Comparison of ENCODE assay signal across 8 mouse cellular contexts in the genomic region with DNA sequence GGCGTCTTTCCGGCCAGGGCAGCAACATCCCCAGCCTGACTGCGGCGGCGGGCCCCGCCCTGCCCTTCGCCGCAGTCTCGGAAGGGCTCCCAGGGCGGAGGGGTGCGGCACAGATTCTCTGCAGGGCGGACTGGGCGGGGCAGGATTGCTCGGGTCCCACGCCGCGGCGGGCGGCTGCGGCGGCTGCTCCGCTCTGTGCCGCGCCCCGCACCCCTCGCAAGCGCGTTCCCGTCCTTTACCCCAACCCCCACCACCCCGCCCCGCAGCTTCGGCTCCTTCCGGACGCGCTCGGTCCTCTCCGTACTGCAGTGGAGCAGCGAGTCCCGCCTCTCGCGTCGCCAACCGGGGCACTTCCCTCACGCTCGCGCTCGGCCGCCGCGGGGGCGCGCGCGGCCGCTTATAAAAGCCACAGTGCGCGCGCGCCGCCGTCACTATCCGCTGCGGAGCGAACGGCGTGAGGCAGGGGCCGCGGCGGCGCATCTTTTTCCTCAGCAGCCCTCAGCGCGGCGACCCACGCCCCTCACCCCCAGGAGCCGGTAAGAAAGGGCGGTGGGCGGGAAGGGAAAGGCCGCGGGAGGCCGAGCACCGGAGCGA. TPM values are rescaled to one million over a fixed set of nuclear protein-coding genes. Genes with fewer than 3 reads are reported as not detected.
DNase-seq lines count a peak whose midpoint lies in the region; ATAC-seq and TF ChIP-seq lines count a peak whose summit lies in the region.

Gene Sptan1, plus strand, starts transcription at position 311 of the 594 bp plus-strand sequence.

- H3K27me3 ChIP-seq in MEL (ENCODE audit: control insufficient read depth in 1 of 2, insufficient read depth in 2 of 2, low read length in 2 of 2), result no peaks in the 10 kb centered on the region
- H3K27me3 ChIP-seq in cerebellum, adult 2 months (ENCODE audit: control insufficient read depth, insufficient read depth, low read length), result no peaks in the 10 kb centered on the region
- H3K27me3 ChIP-seq in lung, embryonic 16.5 days (ENCODE audit: control insufficient read depth, insufficient read depth, low read depth, low read length), result no peaks in the 10 kb centered on the region

- peak within 1 kb of the TSS; percentile 70 for H3K4me2 ChIP-seq in lung, embryonic 16.5 days (ENCODE audit: low read depth, low read length)

- 0 out of 4 replicates have a peak, but pooled peaks of 1 of the 2 experiments have one; percentile 27 for TF ChIP-seq EP300 in MEL (IDR thresholded peaks at IDR 0.05; ENCODE audit: low read depth in 1 of 2, low read length in 2 of 2)

- peak; percentile 93 for DNase-seq in MEL (ENCODE audit: low read depth, low spot score)
- peak; percentile 97 to 99 for DNase-seq in cerebellum, adult 2 months
- DNase-seq in forelimb bud, embryonic 11.5 days (ENCODE audit: low read depth, low spot score), result peak; percentile 95
- DNase-seq in layer of hippocampus, adult 9-10 months (ENCODE audit: low spot score), result peak; percentile 80
- peak; percentile 93 for DNase-seq in ovary, postnatal 10 days (ENCODE audit: low spot score)
- peak; percentile 93 to 97 for DNase-seq in thymus, postnatal 10 days (ENCODE audit: low spot score in 2 of 2)

- peaks cover 0 to 3% of the 10 kb centered on the region in 2 experiments; a peak in 1 of 4 replicates for H3K36me3 ChIP-seq in MEL (ENCODE audit: control insufficient read depth in 1 of 2, insufficient read depth in 2 of 2, low read length in 2 of 2)
- no peaks in the 10 kb centered on the region for H3K36me3 ChIP-seq in lung, embryonic 16.5 days (ENCODE audit: control insufficient read depth, insufficient read depth, low read length)

- peak within 1 kb of the TSS; percentile 84 to 98 for H3K4me3 ChIP-seq in MEL (ENCODE audit: control insufficient read depth in 1 of 2, insufficient read depth in 1 of 2, low read depth in 2 of 2, low read length in 2 of 2)
- H3K4me3 ChIP-seq in cerebellum, adult 2 months (replicated peaks; ENCODE audit: insufficient read depth, low read depth, low read length), result peak within 1 kb of the TSS; percentile 82
- H3K4me3 ChIP-seq in lung, embryonic 16.5 days (ENCODE audit: low read length), result peak within 1 kb of the TSS; percentile 94

- H3K79me2 ChIP-seq in MEL (ENCODE audit: control insufficient read depth, insufficient read depth, low read length, poor library complexity), result peaks cover 2% of the 10 kb centered on the region; the same call in 1 of the 2 replicates

- H3K9me3 ChIP-seq in MEL (replicated peaks; ENCODE audit: insufficient read depth, low read length), result no peaks in the 10 kb centered on the region
- no peaks in the 10 kb centered on the region for H3K9me3 ChIP-seq in lung, embryonic 16.5 days (ENCODE audit: control insufficient read depth, low read length)

- no peak for TF ChIP-seq CTCF in MEL (IDR thresholded peaks at IDR 0.05 in 2 of 3, conservative IDR thresholded peaks at IDR 0.05 in 1 of 3; ENCODE audit: control insufficient read depth in 1 of 3, insufficient read depth in 1 of 3, low read depth in 2 of 3, low read length in 3 of 3, poor library complexity in 1 of 3, severe bottlenecking in 1 of 3)
- no peak for TF ChIP-seq CTCF in cerebellum, adult 2 months (IDR thresholded peaks at IDR 0.05; ENCODE audit: borderline replicate concordance, insufficient read depth, low read depth, low read length)

- no peak for TF ChIP-seq RAD21 in MEL (IDR thresholded peaks at IDR 0.05; ENCODE audit: low read depth, low read length)

- H3K4me1 ChIP-seq in MEL (ENCODE audit: control insufficient read depth in 1 of 2, insufficient read depth in 2 of 2, low read length in 2 of 2), result peaks cover 0 to 2% of the 10 kb centered on the region in 2 experiments; a peak in 1 of 4 replicates
- H3K4me1 ChIP-seq in cerebellum, adult 2 months (ENCODE audit: control insufficient read depth, insufficient read depth, low read length), result peaks cover 10% of the 10 kb centered on the region
- H3K4me1 ChIP-seq in lung, embryonic 16.5 days (replicated peaks; ENCODE audit: control insufficient read depth, insufficient read depth, low read length), result peaks cover 28% of the 10 kb centered on the region

- TF ChIP-seq POLR2A in MEL (IDR thresholded peaks at IDR 0.05; ENCODE audit: control insufficient read depth in 1 of 2, insufficient read depth in 1 of 2, low read depth in 1 of 2, low read length in 2 of 2, poor library complexity in 1 of 2), result peak; percentile 81 to 85; a peak in 3 of 4 replicates
- peak; percentile 98 for TF ChIP-seq POLR2A in cerebellum, adult 2 months (IDR thresholded peaks at IDR 0.05; ENCODE audit: borderline replicate concordance, insufficient read depth, low read length)

- no peak within 1 kb of the TSS for H3K27ac ChIP-seq in MEL (ENCODE audit: control insufficient read depth, low read depth, low read length)
- H3K27ac ChIP-seq in cerebellum, adult 2 months (ENCODE audit: insufficient read depth, low read length), result peak within 1 kb of the TSS; percentile 96
- H3K27ac ChIP-seq in lung, embryonic 16.5 days (ENCODE audit: low read length), result peak within 1 kb of the TSS; percentile 95

- peak within 1 kb of the TSS; percentile 88 for H3K9ac ChIP-seq in MEL (ENCODE audit: control insufficient read depth, low read depth, low read length, poor library complexity, severe bottlenecking)
- peak within 1 kb of the TSS; percentile 98 for H3K9ac ChIP-seq in lung, embryonic 16.5 days (ENCODE audit: low read length)

- under 1% methylated on average over 82 of the region's 82 CpGs for WGBS in cerebellum, adult 2 months
- WGBS in lung, embryonic 16.5 days, result under 1% methylated on average over 59 of the region's 82 CpGs

- ATAC-seq in hematopoietic stem cell, adult 5-6 weeks (replicated peaks in 1 of 2; ENCODE audit: insufficient read depth in 1 of 2, low FRiP score in 2 of 2, low TSS enrichment in 1 of 2, low read depth in 1 of 2, poor library complexity in 2 of 2, severe bottlenecking in 2 of 2), result peak; percentile 83 to 93
- peak; percentile 99 for ATAC-seq in lung, embryonic 16.5 days (ENCODE audit: low read depth)

TF ChIP-seq in MEL, 35 proteins besides CTCF, POLR2A, EP300 and RAD21:
- TF ChIP-seq SIN3A (IDR thresholded peaks at IDR 0.05; ENCODE audit: low read length), result 0 out of 2 replicates have a peak, but pooled peaks have one; percentile 29
- peak; percentile 90 for TF ChIP-seq ZMIZ1 (IDR thresholded peaks at IDR 0.05; ENCODE audit: low read depth, low read length)
- no peak for TF ChIP-seq SMC3 (IDR thresholded peaks at IDR 0.05; ENCODE audit: low read depth, low read length)
- no peak for TF ChIP-seq CHD2 (IDR thresholded peaks at IDR 0.05; ENCODE audit: low read length)
- peak; percentile 19; the same call in 1 of the 2 replicates for TF ChIP-seq ELF1 (IDR thresholded peaks at IDR 0.05; ENCODE audit: low read depth, low read length)
- TF ChIP-seq HCFC1 (IDR thresholded peaks at IDR 0.05; ENCODE audit: low read depth, low read length), result peak; percentile 32; the same call in 1 of the 2 replicates
- TF ChIP-seq NELFE (IDR thresholded peaks at IDR 0.05; ENCODE audit: low read depth, low read length), result peak; percentile 89
- TF ChIP-seq MAZ (IDR thresholded peaks at IDR 0.05; ENCODE audit: low read depth, low read length), result peak; percentile 64; the same call in 1 of the 2 replicates
- peak; percentile 76 for TF ChIP-seq TBP (IDR thresholded peaks at IDR 0.05; ENCODE audit: low read depth, low read length)
- peak; percentile 52; the same call in 1 of the 2 replicates for TF ChIP-seq MXI1 (IDR thresholded peaks at IDR 0.05; ENCODE audit: low read depth, low read length)
- TF ChIP-seq POLR2AphosphoS2 (IDR thresholded peaks at IDR 0.05; ENCODE audit: low read length), result peak; percentile 73; the same call in 1 of the 2 replicates
- peak; percentile 54; the same call in 1 of the 2 replicates for TF ChIP-seq NRF1 (IDR thresholded peaks at IDR 0.05; ENCODE audit: insufficient read depth, low read depth, low read length, poor library complexity, severe bottlenecking)
- TF ChIP-seq UBTF (IDR thresholded peaks at IDR 0.05; ENCODE audit: borderline replicate concordance, insufficient read depth, low read depth, low read length), result 0 out of 2 replicates have a peak, but pooled peaks have one; percentile 37
- TF ChIP-seq ETS1 (IDR thresholded peaks at IDR 0.05; ENCODE audit: low read depth, low read length), result no peak; the same call in 1 of the 2 replicates
- peak; percentile 23; the same call in 1 of the 2 replicates for TF ChIP-seq TCF12 (IDR thresholded peaks at IDR 0.05; ENCODE audit: low read depth, low read length)
- TF ChIP-seq JUND (IDR thresholded peaks at IDR 0.05; ENCODE audit: low read depth, low read length), result no peak

RNA-seq across cellular contexts. Expression of gene Sptan1, which starts in this region (rescaled TPM):
- 26.2 and 31.2 TPM in 2 replicates for total RNA-seq in MEL (2012; rRNA removed)
- polyA plus RNA-seq in MEL (2012; ENCODE audit: insufficient read depth in 1 of 2, insufficient read length in 2 of 2, low read depth in 1 of 2, low replicate concordance in 2 of 2, missing spikeins in 1 of 2), result 10 to 100 TPM in 1 of 2 experiments, not detected in 1; 29.5 TPM
- 922 and 988 TPM in 2 replicates for polyA plus RNA-seq in cerebellum, adult 2 months (2012; rRNA removed)
- total RNA-seq in hematopoietic stem cell, adult 5-6 weeks (2017), result 135 and 155 TPM in 2 replicates
- 98.4 and 109 TPM in 2 replicates for polyA plus RNA-seq in lung, embryonic 16.5 days (2015; fragmentation: Nextera tagmentation; extraction: Ambion mirVana)
